Mouse (Mus musculus) inflammation-experienced regulatory T-cells (primary cell): ENCODE results near the gene Olfr458. TPM values are rescaled to one million over a fixed set of nuclear protein-coding genes. Genes with fewer than 3 reads are reported as not detected.

Experiments used
- polyA plus RNA-seq, 2 experiments: library from polyadenylated mRNA; unstranded; fragments of 100-300 nt; shearing (Covaris generic); gene quantifications; one replicate each; pipeline ENCODE4 v1.2.1; 2017

Gene Olfr458
- polyA plus RNA-seq, result not detected

DNA sequence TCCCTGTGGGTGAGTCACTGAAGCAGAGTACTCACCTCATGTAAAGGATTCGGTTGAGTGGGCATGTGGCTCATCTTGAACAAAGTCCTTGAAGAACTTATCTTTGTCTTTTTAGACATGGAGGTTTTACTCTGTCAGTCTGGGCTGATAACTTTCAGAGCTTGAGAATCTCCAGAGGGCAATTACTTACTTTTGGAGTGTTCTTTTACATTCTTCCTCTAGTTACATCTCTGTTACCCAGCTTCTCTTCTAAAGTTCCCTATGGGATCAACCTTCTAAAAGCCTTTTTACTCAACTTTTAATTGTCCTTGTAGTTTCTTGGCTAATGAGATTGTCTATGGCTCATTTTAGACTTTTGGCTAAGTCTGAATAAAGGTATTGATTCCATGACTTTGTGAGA lies at the start of gene Olfr458:
Gene Olfr458, minus strand, starts transcription at position 101 of the 400 bp plus-strand sequence.

DNA sequence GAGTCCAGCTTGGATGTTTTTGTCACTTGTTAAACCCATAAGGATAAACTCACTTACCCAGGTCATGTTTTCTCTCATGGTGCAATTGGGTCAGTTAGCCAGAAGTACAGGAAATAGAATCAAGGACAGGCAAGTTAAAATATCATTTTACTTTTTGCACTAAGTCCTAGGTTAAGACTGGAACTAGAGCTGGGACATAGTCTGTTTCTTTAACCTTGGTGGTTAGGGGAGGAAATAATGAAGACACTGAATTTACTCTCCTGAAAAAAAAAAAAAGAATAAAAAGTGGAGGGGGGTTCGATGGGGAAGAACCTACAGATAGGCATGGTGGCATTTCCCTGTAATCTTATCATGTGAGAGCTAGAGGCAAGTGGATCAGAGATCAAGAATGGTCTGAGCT lies 22.1 kb upstream of the Olfr458 start, which contains the start of gene Olfr456:
Gene Olfr456, minus strand, starts transcription at position 101 of the 400 bp plus-strand sequence.

DNA sequence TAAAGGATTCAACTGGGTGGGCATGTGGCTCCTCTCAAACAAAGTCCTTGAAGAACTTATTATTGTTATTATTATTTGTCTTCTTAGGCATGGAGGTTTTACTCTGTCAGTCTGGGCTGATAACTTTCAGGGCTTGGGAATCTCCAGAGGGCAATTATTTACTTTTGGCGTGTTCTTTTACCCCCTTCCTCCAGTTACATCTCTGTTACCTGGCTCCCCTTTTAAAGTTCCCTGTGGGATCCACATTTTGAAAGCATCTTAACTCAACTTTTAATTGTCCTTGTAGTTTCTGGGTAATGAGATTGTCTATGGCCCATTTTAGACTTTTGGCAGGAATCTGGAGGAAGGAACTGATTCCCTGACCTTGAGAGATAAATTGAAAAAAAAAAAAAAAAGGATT lies 11.2 kb upstream of the Olfr458 start, which contains the start of gene Olfr457:
Gene Olfr457, minus strand, starts transcription at position 101 of the 400 bp plus-strand sequence.

DNA sequence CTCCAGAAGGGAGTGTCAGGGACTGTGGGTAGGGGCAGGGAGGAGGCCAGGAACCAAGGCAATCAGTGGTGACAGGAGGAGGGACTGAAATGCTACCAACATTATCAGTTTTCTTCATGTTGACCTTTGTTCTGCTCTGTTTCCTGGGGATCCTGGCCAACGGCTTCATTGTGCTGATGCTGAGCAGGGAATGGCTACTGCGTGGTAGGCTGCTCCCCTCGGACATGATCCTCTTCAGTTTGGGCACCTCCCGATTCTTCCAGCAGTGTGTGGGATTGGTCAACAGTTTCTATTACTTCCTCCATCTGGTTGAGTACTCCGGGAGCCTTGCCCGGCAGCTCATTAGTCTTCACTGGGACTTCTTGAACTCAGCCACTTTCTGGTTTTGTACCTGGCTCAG lies 30.6 kb downstream of the Olfr458 start, which contains the start of gene Tas2r126:
Gene Tas2r126, plus strand, starts transcription at position 90 of the 400 bp plus-strand sequence.

Other genes starting within 250 kb of the Olfr458 start
- gene Tas2r144, start 249.9 kb downstream of the Olfr458 start, polyA plus RNA-seq, result not detected
- 10 to 100 TPM in 1 of 2 experiments, 1 to 10 TPM in 1; 8.7 to 12.3 TPM for gene Gstk1, start 219.3 kb downstream of the Olfr458 start, polyA plus RNA-seq
- under 1 TPM in 1 of 2 experiments, not detected in 1; 0.23 TPM for gene Tmem139, start 203.2 kb downstream of the Olfr458 start, polyA plus RNA-seq
- 10 to 100 TPM; 63.1 to 67.8 TPM for gene Casp2, start 200.2 kb downstream of the Olfr458 start, polyA plus RNA-seq
- under 1 TPM; 0.31 to 0.81 TPM for gene Clcn1, start 178.5 kb downstream of the Olfr458 start, polyA plus RNA-seq
- gene Fam131b, start 140.6 kb downstream of the Olfr458 start, polyA plus RNA-seq, result under 1 TPM in 1 of 2 experiments, not detected in 1; 0.08 TPM
- 100 to 1,000 TPM; 169 to 203 TPM for gene Zyx, start 115.6 kb downstream of the Olfr458 start, polyA plus RNA-seq
- gene Epha1, start 91.9 kb downstream of the Olfr458 start, polyA plus RNA-seq, result under 1 TPM; 0.34 to 0.49 TPM
- gene Tas2r143, start 65.0 kb downstream of the Olfr458 start, polyA plus RNA-seq, result not detected
- gene Tas2r135, start 59.8 kb downstream of the Olfr458 start, polyA plus RNA-seq, result not detected
- gene Tas2r126, start 30.7 kb downstream of the Olfr458 start, polyA plus RNA-seq, result 1 to 10 TPM in 1 of 2 experiments, not detected in 1; 4.6 TPM
- gene Olfr457, start 11.1 kb upstream of the Olfr458 start, polyA plus RNA-seq, result under 1 TPM; 0.04 to 0.42 TPM
- 1 to 10 TPM in 1 of 2 experiments, under 1 TPM in 1; 0.24 to 1.7 TPM for gene Olfr456, start 22.0 kb upstream of the Olfr458 start, polyA plus RNA-seq
- gene Olfr455, start 82.4 kb upstream of the Olfr458 start, polyA plus RNA-seq, result under 1 TPM in 1 of 2 experiments, not detected in 1; 0.12 TPM
- gene Tcaf3, start 132.5 kb upstream of the Olfr458 start, polyA plus RNA-seq, result 1 to 10 TPM in 1 of 2 experiments, under 1 TPM in 1; 0.13 to 2.0 TPM
- gene Tcaf2, start 180.1 kb upstream of the Olfr458 start, polyA plus RNA-seq, result under 1 TPM; 0.11 to 0.31 TPM
- under 1 TPM; 0.31 to 0.76 TPM for gene Tcaf1, start 244.9 kb upstream of the Olfr458 start, polyA plus RNA-seq